Mouse (Mus musculus): Measurements from ENCODE around the gene Ndufaf2. TPM values are rescaled to one million over a fixed set of nuclear protein-coding genes. Genes with fewer than 3 reads are reported as not detected.

The Ndufaf2 gene
- polyA plus RNA-seq, 1 experiment from 2014 or later, result 73.3 TPM

- H3K27me3 ChIP-seq (replicated peaks; ENCODE audit: control insufficient read depth, insufficient read depth, low read length), result no peaks in the 10 kb centered on the region
- no peak overlapping the region for H3K9ac ChIP-seq (ENCODE audit: low read length)
- H3K9me3 ChIP-seq (ENCODE audit: control insufficient read depth, low read length), result no peaks in the 10 kb centered on the region
- no peak overlapping the region for H3K27ac ChIP-seq (ENCODE audit: low read depth)
- no peak overlapping the region for H3K4me3 ChIP-seq (ENCODE audit: low read depth, low read length)
- H3K36me3 ChIP-seq (ENCODE audit: control insufficient read depth, insufficient read depth, low read length), result no peaks in the 10 kb centered on the region
- DNase-seq (ENCODE audit: low spot score) (no peak), ATAC-seq (replicated peaks; ENCODE audit: low FRiP score, low TSS enrichment, low read depth) (no peak)
- no peak overlapping the region for H3K4me2 ChIP-seq (ENCODE audit: low read length)
- WGBS, result 50% methylated on average over 1 of the region's 1 CpGs
- peaks cover 19% of the 10 kb centered on the region; the same call in 1 of the 2 replicates for H3K4me1 ChIP-seq (replicated peaks; ENCODE audit: control insufficient read depth, insufficient read depth, low read length)
Observed at GRCm38 (mm10) chr13:108118188-108118587, 40.2 kb downstream of the Ndufaf2 start.

- H3K4me2 ChIP-seq (ENCODE audit: low read length), result no peak overlapping the region
- no peak for ATAC-seq (replicated peaks; ENCODE audit: low FRiP score, low TSS enrichment, low read depth)
- no peak overlapping the region for H3K4me3 ChIP-seq (ENCODE audit: low read depth, low read length)
- peaks cover 16% of the 10 kb centered on the region; the same call in 1 of the 2 replicates for H3K4me1 ChIP-seq (replicated peaks; ENCODE audit: control insufficient read depth, insufficient read depth, low read length)
- no peak overlapping the region for H3K9ac ChIP-seq (ENCODE audit: low read length)
- H3K27me3 ChIP-seq (replicated peaks; ENCODE audit: control insufficient read depth, insufficient read depth, low read length), result no peaks in the 10 kb centered on the region
- H3K27ac ChIP-seq (ENCODE audit: low read depth), result no peak overlapping the region
- DNase-seq (ENCODE audit: low spot score), result no peak
- H3K36me3 ChIP-seq (ENCODE audit: control insufficient read depth, insufficient read depth, low read length), result no peaks in the 10 kb centered on the region
- H3K9me3 ChIP-seq (ENCODE audit: control insufficient read depth, low read length), result no peaks in the 10 kb centered on the region
Observed at GRCm38 (mm10) chr13:108117654-108118053, 40.8 kb downstream of the Ndufaf2 start.

GRCm38 (mm10) chr13:108114257-108114656 lies 44.2 kb downstream of the Ndufaf2 start:
- no peak overlapping the region for H3K4me3 ChIP-seq (ENCODE audit: low read depth, low read length)
- no peak overlapping the region for H3K27ac ChIP-seq (ENCODE audit: low read depth)
- no peak overlapping the region for H3K9ac ChIP-seq (ENCODE audit: low read length)
- no peaks in the 10 kb centered on the region for H3K9me3 ChIP-seq (ENCODE audit: control insufficient read depth, low read length)
- H3K36me3 ChIP-seq (ENCODE audit: control insufficient read depth, insufficient read depth, low read length), result no peaks in the 10 kb centered on the region
- H3K4me1 ChIP-seq (replicated peaks; ENCODE audit: control insufficient read depth, insufficient read depth, low read length), result peaks cover 8% of the 10 kb centered on the region; the same call in 1 of the 2 replicates
- ATAC-seq (replicated peaks; ENCODE audit: low FRiP score, low TSS enrichment, low read depth), result no peak
- DNase-seq (ENCODE audit: low spot score), result no peak
- no peaks in the 10 kb centered on the region for H3K27me3 ChIP-seq (replicated peaks; ENCODE audit: control insufficient read depth, insufficient read depth, low read length)
- H3K4me2 ChIP-seq (ENCODE audit: low read length), result no peak overlapping the region
- 74% methylated on average over 3 of the region's 3 CpGs for WGBS

- Histone ChIP-seq H3K9me3 (ENCODE audit: control insufficient read depth, low read length) (no peaks in the 10 kb centered on the region), H3K4me3 (ENCODE audit: low read depth, low read length) (no peak overlapping the region), H3K27ac (ENCODE audit: low read depth) (no peak overlapping the region), H3K9ac (ENCODE audit: low read length) (no peak overlapping the region), H3K27me3 (replicated peaks; ENCODE audit: control insufficient read depth, insufficient read depth, low read length) (no peaks in the 10 kb centered on the region), H3K36me3 (ENCODE audit: control insufficient read depth, insufficient read depth, low read length) (no peaks in the 10 kb centered on the region), H3K4me2 (ENCODE audit: low read length) (no peak overlapping the region), H3K4me1 (replicated peaks; ENCODE audit: control insufficient read depth, insufficient read depth, low read length) (peaks cover 8% of the 10 kb centered on the region; the same call in 1 of the 2 replicates)
- ATAC-seq (replicated peaks; ENCODE audit: low FRiP score, low TSS enrichment, low read depth) (no peak), DNase-seq (ENCODE audit: low spot score) (no peak)
- 71% methylated on average over 5 of the region's 5 CpGs for WGBS
Observed at GRCm38 (mm10) chr13:108113536-108113935, 44.9 kb downstream of the Ndufaf2 start.

GRCm38 (mm10) chr13:108110929-108111328 lies 47.5 kb downstream of the Ndufaf2 start:
- ATAC-seq (replicated peaks; ENCODE audit: low FRiP score, low TSS enrichment, low read depth) (no peak), DNase-seq (ENCODE audit: low spot score) (no peak)
- no peak overlapping the region for H3K4me2 ChIP-seq (ENCODE audit: low read length)
- no peaks in the 10 kb centered on the region for H3K36me3 ChIP-seq (ENCODE audit: control insufficient read depth, insufficient read depth, low read length)
- H3K27me3 ChIP-seq (replicated peaks; ENCODE audit: control insufficient read depth, insufficient read depth, low read length), result no peaks in the 10 kb centered on the region
- H3K9ac ChIP-seq (ENCODE audit: low read length), result no peak overlapping the region
- 82% methylated on average over 6 of the region's 6 CpGs for WGBS
- no peak overlapping the region for H3K27ac ChIP-seq (ENCODE audit: low read depth)
- H3K4me1 ChIP-seq (replicated peaks; ENCODE audit: control insufficient read depth, insufficient read depth, low read length), result peaks cover 8% of the 10 kb centered on the region; the same call in 1 of the 2 replicates
- no peaks in the 10 kb centered on the region for H3K9me3 ChIP-seq (ENCODE audit: control insufficient read depth, low read length)
- no peak overlapping the region for H3K4me3 ChIP-seq (ENCODE audit: low read depth, low read length)

GRCm38 (mm10) chr13:108100700-108101099 lies 57.7 kb downstream of the Ndufaf2 start:
- no peak overlapping the region for H3K4me3 ChIP-seq (ENCODE audit: low read depth, low read length)
- H3K27me3 ChIP-seq (replicated peaks; ENCODE audit: control insufficient read depth, insufficient read depth, low read length), result no peaks in the 10 kb centered on the region
- 16% methylated on average over 2 of the region's 2 CpGs for WGBS
- H3K4me2 ChIP-seq (ENCODE audit: low read length), result no peak overlapping the region
- no peak for ATAC-seq (replicated peaks; ENCODE audit: low FRiP score, low TSS enrichment, low read depth)
- H3K27ac ChIP-seq (ENCODE audit: low read depth), result no peak overlapping the region
- H3K9ac ChIP-seq (ENCODE audit: low read length), result no peak overlapping the region
- no peaks in the 10 kb centered on the region for H3K36me3 ChIP-seq (ENCODE audit: control insufficient read depth, insufficient read depth, low read length)
- no peaks in the 10 kb centered on the region for H3K9me3 ChIP-seq (ENCODE audit: control insufficient read depth, low read length)
- H3K4me1 ChIP-seq (replicated peaks; ENCODE audit: control insufficient read depth, insufficient read depth, low read length), result peaks cover 3% of the 10 kb centered on the region; the same call in 1 of the 2 replicates
- no peak for DNase-seq (ENCODE audit: low spot score)

- no peak overlapping the region for H3K27ac ChIP-seq (ENCODE audit: low read depth)
- ATAC-seq (replicated peaks; ENCODE audit: low FRiP score, low TSS enrichment, low read depth) (no peak), DNase-seq (ENCODE audit: low spot score) (no peak)
- no peak overlapping the region for H3K4me2 ChIP-seq (ENCODE audit: low read length)
- no peaks in the 10 kb centered on the region for H3K36me3 ChIP-seq (ENCODE audit: control insufficient read depth, insufficient read depth, low read length)
- H3K4me1 ChIP-seq (replicated peaks; ENCODE audit: control insufficient read depth, insufficient read depth, low read length), result peaks cover 3% of the 10 kb centered on the region; the same call in 1 of the 2 replicates
- no peaks in the 10 kb centered on the region for H3K27me3 ChIP-seq (replicated peaks; ENCODE audit: control insufficient read depth, insufficient read depth, low read length)
- 66% methylated on average over 7 of the region's 7 CpGs for WGBS
- H3K4me3 ChIP-seq (ENCODE audit: low read depth, low read length), result no peak overlapping the region
- H3K9ac ChIP-seq (ENCODE audit: low read length), result no peak overlapping the region
- no peaks in the 10 kb centered on the region for H3K9me3 ChIP-seq (ENCODE audit: control insufficient read depth, low read length)
Observed at GRCm38 (mm10) chr13:108096446-108096845, 62.0 kb downstream of the Ndufaf2 start.

GRCm38 (mm10) chr13:108095617-108096016 lies 62.8 kb downstream of the Ndufaf2 start:
- no peak for ATAC-seq (replicated peaks; ENCODE audit: low FRiP score, low TSS enrichment, low read depth)
- no peaks in the 10 kb centered on the region for H3K27me3 ChIP-seq (replicated peaks; ENCODE audit: control insufficient read depth, insufficient read depth, low read length)

GRCm38 (mm10) chr13:108094681-108095080 lies 63.7 kb downstream of the Ndufaf2 start:
- ATAC-seq (replicated peaks; ENCODE audit: low FRiP score, low TSS enrichment, low read depth), result no peak
- WGBS, result 88% methylated on average over 5 of the region's 5 CpGs
- no peak for DNase-seq (ENCODE audit: low spot score)

More at GRCm38 (mm10) chr13:108095617-108096016, 62.8 kb downstream of the Ndufaf2 start:
- Histone ChIP-seq H3K4me2 (ENCODE audit: low read length) (no peak overlapping the region), H3K27ac (ENCODE audit: low read depth) (no peak overlapping the region), H3K36me3 (ENCODE audit: control insufficient read depth, insufficient read depth, low read length) (no peaks in the 10 kb centered on the region), H3K4me3 (ENCODE audit: low read depth, low read length) (no peak overlapping the region), H3K9me3 (ENCODE audit: control insufficient read depth, low read length) (no peaks in the 10 kb centered on the region), H3K4me1 (replicated peaks; ENCODE audit: control insufficient read depth, insufficient read depth, low read length) (no peaks in the 10 kb centered on the region; the same call in 1 of the 2 replicates), H3K9ac (ENCODE audit: low read length) (no peak overlapping the region)
- no peak for DNase-seq (ENCODE audit: low spot score)
- 80% methylated on average over 7 of the region's 7 CpGs for WGBS

More at GRCm38 (mm10) chr13:108094681-108095080, 63.7 kb downstream of the Ndufaf2 start:
- Histone ChIP-seq H3K4me3 (ENCODE audit: low read depth, low read length) (no peak overlapping the region), H3K9ac (ENCODE audit: low read length) (no peak overlapping the region), H3K9me3 (ENCODE audit: control insufficient read depth, low read length) (no peaks in the 10 kb centered on the region), H3K36me3 (ENCODE audit: control insufficient read depth, insufficient read depth, low read length) (no peaks in the 10 kb centered on the region), H3K4me2 (ENCODE audit: low read length) (no peak overlapping the region), H3K4me1 (replicated peaks; ENCODE audit: control insufficient read depth, insufficient read depth, low read length) (no peaks in the 10 kb centered on the region), H3K27me3 (replicated peaks; ENCODE audit: control insufficient read depth, insufficient read depth, low read length) (no peaks in the 10 kb centered on the region), H3K27ac (ENCODE audit: low read depth) (no peak overlapping the region)

All from intestine, embryonic 14.5 days (tissue).